Mouse (Mus musculus) heart, embryonic 14.5 days (tissue): Measurements from ENCODE around the gene Cacnb4. TPM values are rescaled to one million over a fixed set of nuclear protein-coding genes. Genes with fewer than 3 reads are reported as not detected.

Source experiments
- ATAC-seq: fragments of 200-750 bp; cut with Nextera tagmentation; 2 replicates; pipeline ENCODE4 v1.8.0; 2017; ENCODE audit warnings: low read depth, moderate TSS enrichment; ENCODE audit not compliant: insufficient number of reproducible peaks, insufficient read depth, low FRiP score
- H3K27ac ChIP-seq, 2 experiments: fragments of 200-500 bp in 1 of 2; fragments of 300-500 bp in 1 of 2; sonication (generic) in 1 of 2; replicated peaks in 1 of 2; 2 replicates each; pipeline ENCODE4 v1.5.1; 2012 to 2014; ENCODE audit warnings: low read depth in 2 of 2, low read length in 2 of 2, control low read depth in 1 of 2, mild to moderate bottlenecking in 1 of 2, mixed read lengths in 1 of 2; ENCODE audit not compliant: control insufficient read depth in 1 of 2, insufficient read depth in 1 of 2
- H3K27me3 ChIP-seq: fragments of 300-500 bp; sonication (generic); 2 replicates; pipeline ENCODE4 v1.6.1; 2014; ENCODE audit warnings: mild to moderate bottlenecking, low read length, control low read depth; ENCODE audit not compliant: control insufficient read depth, insufficient read depth
- H3K36me3 ChIP-seq: fragments of 300-500 bp; sonication (generic); 2 replicates; pipeline ENCODE4 v1.6.1; 2014; ENCODE audit warnings: mild to moderate bottlenecking, control low read depth, low read length, mixed read lengths; ENCODE audit not compliant: control insufficient read depth, insufficient read depth
- H3K4me1 ChIP-seq, 2 experiments: fragments of 200-500 bp in 1 of 2; fragments of 300-500 bp in 1 of 2; sonication (generic) in 1 of 2; 2 replicates each; pipeline ENCODE4 v1.6.1; 2012 to 2014; ENCODE audit warnings: low read length in 2 of 2, control low read depth in 1 of 2, mixed read lengths in 1 of 2; ENCODE audit not compliant: control insufficient read depth in 2 of 2, insufficient read depth in 2 of 2
- H3K4me2 ChIP-seq: fragments of 300-500 bp; sonication (generic); 2 replicates; pipeline ENCODE4 v1.6.1; 2014; ENCODE audit warnings: mild to moderate bottlenecking, low read length
- H3K4me3 ChIP-seq, 2 experiments: fragments of 200-500 bp in 1 of 2; fragments of 300-500 bp in 1 of 2; sonication (generic) in 1 of 2; 2 replicates each; pipeline ENCODE4 v1.5.1; 2012 to 2014; ENCODE audit warnings: low read length in 2 of 2, mild to moderate bottlenecking in 2 of 2, control low read depth in 1 of 2, low read depth in 1 of 2, moderate library complexity in 1 of 2; ENCODE audit not compliant: control insufficient read depth in 1 of 2, insufficient read depth in 1 of 2
- H3K9ac ChIP-seq: fragments of 300-500 bp; sonication (generic); 2 replicates; pipeline ENCODE4 v1.6.1; 2014; ENCODE audit warnings: mild to moderate bottlenecking, low read length
- H3K9me3 ChIP-seq: fragments of 300-500 bp; sonication (generic); 2 replicates; pipeline ENCODE4 v1.6.1; 2016; ENCODE audit warnings: low read length, control low read depth; ENCODE audit not compliant: control insufficient read depth
- WGBS: fragments of 180-500 bp; shearing (Covaris S2); extraction: QIAGEN DNeasy Blood & Tissue Kit; methylation state at CpG from one replicate; pipeline ENCODE4 v1.1.7; 2014; 5-methylcytosine and 5-hydroxymethylcytosine counted together
- polyA plus RNA-seq: library from polyadenylated mRNA; unstranded; fragments of >200 nt; fragmentation: Nextera tagmentation; extraction: Ambion mirVana; gene quantifications from 2 replicates; pipeline ENCODE4 v1.2.1, GENCODE M21; 2014

Gene Cacnb4
- polyA plus RNA-seq, 1 experiment from 2014 or later, result 0.43 TPM

GRCm38 (mm10) chr2:52568131-52568530 is 108.5 kb downstream of the Cacnb4 start:
- no peak overlapping the region for H3K4me3 ChIP-seq
- peaks cover 4 to 17% of the 10 kb centered on the region in 2 experiments; a peak in 3 of 4 replicates for H3K4me1 ChIP-seq
- no peak overlapping the region for H3K4me2 ChIP-seq
- ATAC-seq, result no peak
- no peak overlapping the region for H3K27ac ChIP-seq
- WGBS, result 74% methylated on average over 3 of the region's 3 CpGs
- no peaks in the 10 kb centered on the region for H3K9me3 ChIP-seq
- H3K27me3 ChIP-seq, result no peaks in the 10 kb centered on the region
- no peak overlapping the region for H3K9ac ChIP-seq
- no peaks in the 10 kb centered on the region for H3K36me3 ChIP-seq

GRCm38 (mm10) chr2:52567421-52567820 is 109.2 kb downstream of the Cacnb4 start:
- Histone ChIP-seq H3K9ac (no peak overlapping the region), H3K4me2 (no peak overlapping the region), H3K36me3 (no peaks in the 10 kb centered on the region), H3K4me1 (peaks cover 4 to 17% of the 10 kb centered on the region in 2 experiments; a peak in 3 of 4 replicates), H3K9me3 (no peaks in the 10 kb centered on the region), H3K4me3 (no peak overlapping the region), H3K27ac (no peak overlapping the region), H3K27me3 (no peaks in the 10 kb centered on the region)
- ATAC-seq, result no peak
- 65% methylated on average over 3 of the region's 3 CpGs for WGBS

- Histone ChIP-seq H3K4me1 (0 out of 4 replicates have a peak, but pooled peaks cover 0 to 2% of the 10 kb centered on the region in 2 experiments), H3K4me2 (no peak overlapping the region), H3K27me3 (no peaks in the 10 kb centered on the region), H3K36me3 (no peaks in the 10 kb centered on the region), H3K4me3 (no peak overlapping the region), H3K9ac (no peak overlapping the region), H3K9me3 (no peaks in the 10 kb centered on the region), H3K27ac (no peak overlapping the region)
- 87% methylated on average over 5 of the region's 5 CpGs for WGBS
- ATAC-seq, result no peak
Measured at GRCm38 (mm10) chr2:52563277-52563676, 113.4 kb downstream of the Cacnb4 start.

- ATAC-seq, result no peak
- 86% methylated on average over 3 of the region's 3 CpGs for WGBS
Measured at GRCm38 (mm10) chr2:52562356-52562755, 114.3 kb downstream of the Cacnb4 start.

GRCm38 (mm10) chr2:52561137-52561536 is 115.5 kb downstream of the Cacnb4 start:
- 0 out of 4 replicates have a peak, but pooled peaks cover 0 to 2% of the 10 kb centered on the region in 2 experiments for H3K4me1 ChIP-seq
- no peak overlapping the region for H3K9ac ChIP-seq
- H3K27ac ChIP-seq, result no peak overlapping the region
- H3K27me3 ChIP-seq, result no peaks in the 10 kb centered on the region
- H3K4me3 ChIP-seq, result no peak overlapping the region
- no peaks in the 10 kb centered on the region for H3K9me3 ChIP-seq
- H3K4me2 ChIP-seq, result no peak overlapping the region
- ATAC-seq, result no peak
- WGBS, result 77% methylated on average over 7 of the region's 7 CpGs
- H3K36me3 ChIP-seq, result no peaks in the 10 kb centered on the region

More at GRCm38 (mm10) chr2:52562356-52562755, 114.3 kb downstream of the Cacnb4 start:
- Histone ChIP-seq H3K9me3 (no peaks in the 10 kb centered on the region), H3K4me1 (0 out of 4 replicates have a peak, but pooled peaks cover 0 to 2% of the 10 kb centered on the region in 2 experiments), H3K4me2 (no peak overlapping the region), H3K27ac (no peak overlapping the region), H3K27me3 (no peaks in the 10 kb centered on the region), H3K36me3 (no peaks in the 10 kb centered on the region), H3K4me3 (no peak overlapping the region), H3K9ac (no peak overlapping the region)

- no peaks in the 10 kb centered on the region for H3K27me3 ChIP-seq
- no peak overlapping the region for H3K4me3 ChIP-seq
- H3K9ac ChIP-seq, result no peak overlapping the region
- H3K27ac ChIP-seq, result no peak overlapping the region
- H3K36me3 ChIP-seq, result no peaks in the 10 kb centered on the region
- 0 out of 4 replicates have a peak, but pooled peaks cover 0 to 2% of the 10 kb centered on the region in 2 experiments for H3K4me1 ChIP-seq
- no peaks in the 10 kb centered on the region for H3K9me3 ChIP-seq
- no peak overlapping the region for H3K4me2 ChIP-seq
- ATAC-seq, result no peak
- 67% methylated on average over 2 of the region's 2 CpGs for WGBS
Measured at GRCm38 (mm10) chr2:52560266-52560665, 116.4 kb downstream of the Cacnb4 start.

- no peak for ATAC-seq
- Histone ChIP-seq H3K9me3 (peaks cover 3% of the 10 kb centered on the region), H3K4me1 (0 out of 4 replicates have a peak, but pooled peaks cover 0 to 2% of the 10 kb centered on the region in 2 experiments), H3K4me2 (no peak overlapping the region), H3K4me3 (no peak overlapping the region), H3K9ac (no peak overlapping the region), H3K27ac (no peak overlapping the region), H3K27me3 (no peaks in the 10 kb centered on the region), H3K36me3 (no peaks in the 10 kb centered on the region)
- 33% methylated on average over 8 of the region's 8 CpGs for WGBS
Measured at GRCm38 (mm10) chr2:52558411-52558810, 118.2 kb downstream of the Cacnb4 start.
